Mouse (Mus musculus): ENCODE data around the gene Sf3a2.

Sf3a2 gene

GRCm38 (mm10) chr10:80845055-80845693 lies 47.2 kb downstream of the Sf3a2 start:
- DNase-seq (ENCODE audit: low spot score in 2 of 2): no peak

- no peak for DNase-seq (ENCODE audit: low spot score in 2 of 2)
These were observed 47.7 kb downstream of the Sf3a2 start for GRCm38 (mm10) chr10:80845732-80846131.

- DNase-seq (ENCODE audit: low spot score in 2 of 2): no peak
These were observed 50.6 kb downstream of the Sf3a2 start for GRCm38 (mm10) chr10:80848571-80848970.

All from frontal cortex, postnatal 25 days (tissue).